Mouse (Mus musculus): ENCODE measurements around the gene Prm2.

GRCm38 (mm10) chr16:10810376-10810775 lies 14.4 kb upstream of the Prm2 start:
- TF ChIP-seq POLR2A (IDR thresholded peaks at IDR 0.05; ENCODE audit: borderline replicate concordance, extremely low read depth, low read depth, low read length): no peak
- TF ChIP-seq CTCF (IDR thresholded peaks at IDR 0.05; ENCODE audit: insufficient read depth, low read length): no peak
